Mouse (Mus musculus) T-cell, adult 2 months (primary cell): ENCODE measurements around the gene Gabrp.

Experiments used
- DNase-seq: peaks from one replicate; pipeline ENCODE4 v3.0.0; 2022; ENCODE audit warnings: low spot score

Gabrp gene

DNA sequence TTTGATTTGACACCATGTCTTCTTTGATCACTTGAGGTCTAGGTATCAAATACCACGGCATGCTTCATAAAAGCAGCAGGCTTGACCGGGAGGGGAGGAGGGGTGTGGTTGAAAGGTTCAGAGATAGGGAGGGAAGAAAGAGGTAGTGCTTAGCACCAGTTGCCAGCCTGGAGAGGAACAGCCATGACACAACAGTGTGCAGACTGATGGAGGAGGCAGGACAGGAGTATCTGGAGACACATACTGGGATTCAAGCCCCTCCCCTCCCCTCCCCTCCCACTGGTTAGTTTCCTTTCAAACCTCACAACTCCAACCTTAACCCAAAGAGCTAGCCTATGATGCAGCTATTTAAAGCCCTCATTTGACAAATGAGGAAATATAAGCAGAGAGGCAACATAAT is 49.2 kb downstream of the Gabrp start:
- no peak for DNase-seq

DNA sequence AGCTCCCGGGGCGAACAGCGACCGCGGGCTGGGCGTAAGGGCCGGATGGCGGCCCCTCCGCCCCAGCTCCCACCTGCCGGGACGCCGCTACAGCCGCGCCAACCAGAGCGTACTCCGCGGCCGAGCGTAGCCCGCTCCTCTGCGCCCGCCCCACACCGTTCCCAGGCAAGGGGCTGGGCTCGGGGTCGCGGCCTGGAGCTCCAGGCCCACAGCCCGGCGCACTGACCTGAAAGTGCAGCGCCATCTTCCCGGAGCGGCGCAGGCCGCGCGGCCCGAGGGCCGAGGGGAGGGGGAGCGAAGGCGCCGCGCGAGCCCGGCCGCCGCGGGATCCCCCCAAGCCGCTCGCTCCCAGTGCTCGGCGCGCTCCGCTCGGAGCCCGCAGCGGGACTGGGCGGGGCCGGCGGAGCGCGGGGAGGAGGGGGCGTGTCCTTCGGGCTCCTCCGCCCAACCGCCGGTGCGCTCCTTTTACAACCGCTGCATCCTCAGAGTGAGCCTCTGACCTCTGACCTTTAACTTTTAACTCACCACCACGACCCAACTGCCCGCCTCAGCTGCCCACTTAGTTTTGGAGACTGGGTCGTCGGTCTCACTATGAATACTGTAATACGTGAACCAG is 65.3 kb downstream of the Gabrp start, which contains the start of gene Ranbp17:
Ranbp17 (minus strand) TSS at position 371 of the 616 bp plus-strand sequence.
- DNase-seq, result no peak

DNA sequence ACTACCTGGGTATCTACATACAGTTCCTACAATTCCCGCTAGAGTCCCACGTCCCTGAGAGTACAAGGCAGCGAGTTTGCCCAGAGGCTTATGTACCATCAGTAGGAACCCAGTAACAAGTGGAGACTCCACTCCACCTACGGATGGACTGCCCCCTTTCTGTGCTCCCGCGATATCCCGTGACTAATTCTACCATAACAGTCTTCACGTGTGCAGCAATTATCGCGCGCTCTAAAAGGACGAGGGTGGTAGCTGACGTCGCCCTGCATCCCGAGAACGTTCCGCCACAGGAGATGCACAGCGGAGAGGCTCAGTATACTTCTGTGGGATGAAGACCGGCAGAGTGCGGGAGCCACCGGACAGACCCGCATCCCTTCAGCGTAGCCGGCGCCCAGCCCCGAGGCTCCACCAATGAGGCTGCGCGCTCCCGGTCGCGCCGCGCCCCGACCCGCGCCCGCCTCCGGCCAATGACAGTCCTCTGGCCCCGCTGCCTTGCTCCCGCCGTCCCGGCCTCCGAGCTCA is 65.8 kb downstream of the Gabrp start:
- DNase-seq, result no peak

DNA sequence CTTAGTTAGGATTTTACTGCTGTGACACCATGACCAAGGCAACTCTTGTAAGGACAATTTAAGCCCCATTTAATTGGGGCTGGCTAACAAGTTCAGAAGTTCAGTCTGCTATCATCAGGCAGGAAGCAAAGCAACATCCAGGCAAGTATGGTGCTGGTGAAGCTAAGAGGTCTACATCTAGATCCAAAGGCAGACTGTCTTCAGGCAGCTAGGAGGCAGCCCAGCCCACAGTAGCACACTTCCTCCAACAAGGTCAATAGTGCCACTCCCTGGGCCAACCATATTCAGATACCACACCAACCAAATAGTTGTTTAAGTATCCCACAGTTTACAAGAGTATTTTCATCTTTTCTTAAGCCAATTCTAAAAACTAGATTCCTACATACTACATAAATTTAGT is 69.4 kb downstream of the Gabrp start:
- no peak for DNase-seq
